Mouse (Mus musculus) liver, embryonic 15.5 days (tissue): ENCODE results near the gene Hist1h2ah. TPM values are rescaled to one million over a fixed set of nuclear protein-coding genes. Genes with fewer than 3 reads are reported as not detected.
A peak's percentile ranks its signal among the peaks of the same experiment; 100 is the strongest.
"Not testable (repeated sequence)": the region's sequence is repeated elsewhere in the genome, so short reads cannot be mapped to it uniquely, and the experiment has no call there.

Experiments used
- ATAC-seq: fragments of 200-750 bp; cut with Nextera tagmentation; 2 replicates; pipeline ENCODE4 v1.8.0; 2017; ENCODE audit warnings: moderate number of reproducible peaks, mild to moderate bottlenecking, moderate library complexity; ENCODE audit not compliant: insufficient read depth
- H3K27ac ChIP-seq: fragments of 300-500 bp; sonication (generic); replicated peaks from 2 replicates; pipeline ENCODE4 v1.5.1; 2015; ENCODE audit warnings: mild to moderate bottlenecking, inconsistent platforms
- H3K27me3 ChIP-seq: fragments of 300-500 bp; sonication (generic); 2 replicates; pipeline ENCODE4 v1.6.1; 2015; ENCODE audit warnings: mild to moderate bottlenecking, inconsistent platforms
- H3K36me3 ChIP-seq: fragments of 300-500 bp; sonication (generic); replicated peaks from 2 replicates; pipeline ENCODE4 v1.6.1; 2015; ENCODE audit warnings: moderate library complexity, mild to moderate bottlenecking, inconsistent platforms
- H3K4me1 ChIP-seq: fragments of 300-500 bp; sonication (generic); replicated peaks from 2 replicates; pipeline ENCODE4 v1.6.1; 2015; ENCODE audit warnings: inconsistent platforms
- H3K4me2 ChIP-seq: fragments of 300-500 bp; sonication (generic); 2 replicates; pipeline ENCODE4 v1.6.1; 2015; ENCODE audit warnings: moderate library complexity, mild to moderate bottlenecking, inconsistent platforms
- H3K4me3 ChIP-seq: fragments of 300-500 bp; sonication (generic); replicated peaks from 2 replicates; pipeline ENCODE4 v1.5.1; 2015; ENCODE audit warnings: mild to moderate bottlenecking, inconsistent platforms
- H3K9ac ChIP-seq: fragments of 300-500 bp; sonication (generic); 2 replicates; pipeline ENCODE4 v1.6.1; 2015; ENCODE audit warnings: moderate library complexity, mild to moderate bottlenecking, inconsistent platforms
- H3K9me3 ChIP-seq: fragments of 300-500 bp; sonication (generic); replicated peaks from 2 replicates; pipeline ENCODE4 v1.6.1; 2016; ENCODE audit warnings: inconsistent platforms
- WGBS: fragments of 180-500 bp; shearing (Covaris S2); methylation state at CpG from one replicate; pipeline ENCODE4 v1.1.7; 2015; ENCODE audit warnings: mixed read lengths; ENCODE audit not compliant: insufficient replicate concordance; 5-methylcytosine and 5-hydroxymethylcytosine counted together
- polyA plus RNA-seq: library from polyadenylated mRNA; unstranded; fragments of >200 nt; fragmentation: Nextera tagmentation; extraction: Ambion mirVana; gene quantifications from 2 replicates; pipeline ENCODE4 v1.2.1, GENCODE M21; 2015

The Hist1h2ah gene
- polyA plus RNA-seq, 1 experiment from 2014 or later: 11.4 TPM

DNA sequence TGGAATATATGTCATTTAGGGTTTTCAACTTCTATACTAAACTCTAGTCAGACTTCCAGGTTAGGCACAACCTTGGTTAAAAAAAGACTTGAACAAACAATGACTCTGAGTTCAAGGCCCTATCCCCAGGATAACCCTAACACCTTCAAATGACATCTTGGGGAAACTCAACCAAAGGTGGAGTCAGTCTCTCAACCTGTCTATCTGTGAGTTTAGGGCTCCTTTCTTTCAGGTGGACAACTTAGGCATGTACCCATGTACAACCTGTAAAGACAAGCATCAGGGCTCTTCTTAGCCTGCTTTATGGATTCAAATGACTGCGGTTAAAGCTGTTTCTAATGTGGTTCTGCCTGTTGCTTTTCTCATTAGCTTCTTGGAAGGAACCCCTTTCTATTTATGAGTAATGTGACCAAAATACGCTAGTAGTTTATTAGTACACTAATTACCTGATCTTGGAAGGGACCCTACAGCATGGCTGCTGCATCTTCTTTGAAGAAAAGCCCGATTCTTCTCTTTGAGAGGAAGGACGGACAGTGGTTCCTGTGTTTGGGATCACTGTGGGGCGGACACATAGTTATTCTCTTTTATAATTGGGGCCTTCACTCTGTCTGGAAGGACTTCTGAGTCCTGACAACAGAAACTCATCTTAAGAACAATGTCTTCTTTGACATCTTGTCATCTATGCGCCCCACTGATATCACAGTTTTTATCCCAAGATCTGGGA lies 9.2 kb upstream of the Hist1h2ah start:
- 83% methylated on average over 6 of the region's 6 CpGs for WGBS
- Histone ChIP-seq H3K27ac (peak overlapping the region; percentile 97), H3K36me3 (no peaks in the 10 kb centered on the region), H3K9ac (peak overlapping the region; percentile 58), H3K9me3 (no peaks in the 10 kb centered on the region), H3K4me2 (peak overlapping the region; percentile 60), H3K4me3 (peak overlapping the region; percentile 48), H3K27me3 (no peaks in the 10 kb centered on the region), H3K4me1 (peaks cover 49% of the 10 kb centered on the region)
- ATAC-seq: no peak

DNA sequence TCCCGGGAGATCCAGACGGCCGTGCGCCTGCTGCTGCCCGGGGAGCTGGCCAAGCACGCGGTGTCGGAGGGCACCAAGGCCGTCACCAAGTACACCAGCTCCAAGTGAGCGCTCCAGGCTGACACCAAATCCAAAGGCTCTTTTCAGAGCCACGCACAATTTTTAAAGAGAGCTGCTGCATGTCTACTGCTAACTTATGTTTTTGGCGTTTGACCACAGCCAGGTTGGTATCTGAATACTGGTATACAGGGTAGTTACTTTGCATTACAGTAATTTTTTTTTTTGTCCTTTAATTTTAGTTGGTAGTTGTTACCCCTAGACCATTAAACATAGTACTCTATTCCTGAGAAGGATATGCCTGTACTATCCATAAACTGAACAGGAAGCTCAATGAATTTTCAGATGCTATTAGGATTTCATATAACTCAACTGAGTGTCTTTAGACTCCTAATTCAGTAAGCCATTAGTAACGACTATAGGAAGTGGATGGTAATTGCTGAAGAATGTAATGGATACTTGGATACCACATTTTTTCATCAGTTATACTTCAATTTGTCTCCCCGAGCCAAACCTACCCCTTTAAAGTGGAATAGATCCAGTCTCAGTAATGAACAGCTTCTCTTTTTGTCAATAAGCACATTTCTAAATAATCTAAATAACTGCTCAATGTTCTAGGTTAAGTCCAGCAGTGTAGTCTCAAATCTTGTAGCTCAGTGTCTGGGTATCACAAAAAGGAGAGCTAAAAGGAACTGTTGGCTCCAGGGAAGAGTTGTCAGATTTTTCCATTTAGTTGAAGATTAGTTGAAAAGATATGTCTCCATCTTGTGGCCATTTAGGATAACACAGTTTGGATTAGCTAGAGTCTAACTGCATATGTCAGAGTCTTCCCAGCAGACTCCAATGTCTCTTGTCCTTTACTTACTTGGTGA lies 8.4 kb upstream of the Hist1h2ah start:
- Histone ChIP-seq H3K9ac (peak overlapping the region; percentile 58), H3K4me2 (peak overlapping the region; percentile 60), H3K36me3 (no peaks in the 10 kb centered on the region), H3K4me3 (peak overlapping the region; percentile 48), H3K9me3 (no peaks in the 10 kb centered on the region), H3K27me3 (no peaks in the 10 kb centered on the region), H3K27ac (peak overlapping the region; percentile 97), H3K4me1 (peaks cover 48% of the 10 kb centered on the region)
- 2% methylated on average over 14 of the region's 14 CpGs for WGBS
- ATAC-seq: peak; percentile 8

DNA sequence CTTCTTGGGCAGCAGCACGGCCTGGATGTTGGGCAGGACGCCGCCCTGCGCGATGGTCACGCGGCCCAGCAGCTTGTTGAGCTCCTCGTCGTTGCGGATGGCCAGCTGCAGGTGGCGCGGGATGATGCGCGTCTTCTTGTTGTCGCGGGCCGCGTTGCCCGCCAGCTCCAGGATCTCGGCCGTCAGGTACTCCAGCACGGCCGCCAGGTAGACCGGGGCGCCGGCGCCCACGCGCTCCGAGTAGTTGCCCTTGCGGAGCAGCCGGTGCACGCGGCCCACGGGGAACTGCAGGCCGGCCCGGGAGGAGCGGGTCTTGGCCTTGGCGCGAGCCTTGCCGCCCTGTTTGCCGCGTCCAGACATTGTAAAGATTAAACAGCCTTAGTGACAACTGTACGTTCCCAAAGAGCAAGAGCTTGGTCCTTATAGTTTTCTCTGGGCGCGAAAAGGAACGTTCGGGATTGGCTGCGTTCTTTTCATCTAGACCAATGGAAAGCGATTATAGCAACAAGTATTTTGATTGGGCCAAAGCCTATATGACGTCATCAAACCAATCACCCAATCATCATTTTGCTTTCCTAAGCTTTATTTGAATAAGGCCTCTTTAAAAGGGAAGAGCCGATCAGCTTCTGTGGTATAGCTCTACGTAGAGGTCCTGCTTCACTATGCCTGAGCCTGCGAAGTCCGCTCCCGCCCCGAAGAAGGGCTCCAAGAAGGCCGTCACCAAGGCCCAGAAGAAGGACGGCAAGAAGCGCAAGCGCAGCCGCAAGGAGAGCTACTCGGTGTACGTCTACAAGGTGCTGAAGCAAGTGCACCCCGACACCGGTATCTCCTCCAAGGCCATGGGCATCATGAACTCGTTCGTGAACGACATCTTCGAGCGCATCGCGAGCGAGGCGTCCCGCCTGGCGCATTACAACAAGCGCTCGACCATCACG lies 7.5 kb upstream of the Hist1h2ah start, which contains the start of the genes Hist1h2ag and Hist1h2bj:
Gene Hist1h2ag (minus strand): TSS at position 377 of the 935 bp plus-strand sequence.
Gene Hist1h2bj (plus strand): TSS at position 647 of the 935 bp plus-strand sequence.
- H3K36me3 ChIP-seq, H3K27me3 ChIP-seq, H3K9me3 ChIP-seq: not testable (repeated sequence)
- Histone ChIP-seq H3K9ac (peak within 1 kb of the TSS; percentile 77), H3K27ac (peak within 1 kb of the TSS; percentile 100), H3K4me1 (peaks cover 54% of the 10 kb centered on the region), H3K4me3 (peak within 1 kb of the TSS; percentile 56), H3K4me2 (peak within 1 kb of the TSS; percentile 72)
- peak; percentile 79 for ATAC-seq
- under 1% methylated on average over 51 of the region's 80 CpGs for WGBS

GRCm38 (mm10) chr13:22041651-22042567 lies 6.5 kb upstream of the Hist1h2ah start:
- Histone ChIP-seq H3K27me3 (no peaks in the 10 kb centered on the region), H3K9me3 (no peaks in the 10 kb centered on the region), H3K27ac (peak overlapping the region; percentile 100), H3K4me2 (peak overlapping the region; percentile 72), H3K36me3 (no peaks in the 10 kb centered on the region), H3K9ac (peak overlapping the region; percentile 77), H3K4me1 (peaks cover 61% of the 10 kb centered on the region), H3K4me3 (peak overlapping the region; percentile 56)
- WGBS: 3% methylated on average over 13 of the region's 13 CpGs
- no peak for ATAC-seq

GRCm38 (mm10) chr13:22041142-22041536 lies 5.8 kb upstream of the Hist1h2ah start, which contains the start of gene Hist1h4i:
Hist1h4i (minus strand) TSS chr13:22041362.
- H3K9ac ChIP-seq: peak within 1 kb of the TSS; percentile 77
- H3K27ac ChIP-seq: peak within 1 kb of the TSS; percentile 100
- ATAC-seq: peak; percentile 42
- WGBS: under 1% methylated on average over 27 of the region's 27 CpGs
- H3K4me1 ChIP-seq: peaks cover 66% of the 10 kb centered on the region
- H3K9me3 ChIP-seq, H3K36me3 ChIP-seq, H3K27me3 ChIP-seq: not testable (repeated sequence)
- H3K4me3 ChIP-seq: peak within 1 kb of the TSS; percentile 56
- H3K4me2 ChIP-seq: peak within 1 kb of the TSS; percentile 72

GRCm38 (mm10) chr13:22040464-22041141 lies 5.2 kb upstream of the Hist1h2ah start:
- Histone ChIP-seq H3K4me3 (peak overlapping the region; percentile 56), H3K27me3 (no peaks in the 10 kb centered on the region), H3K4me1 (peaks cover 62% of the 10 kb centered on the region), H3K36me3 (no peaks in the 10 kb centered on the region), H3K9ac (peak overlapping the region; percentile 65), H3K4me2 (peak overlapping the region; percentile 72), H3K9me3 (no peaks in the 10 kb centered on the region), H3K27ac (peak overlapping the region; percentile 100)
- under 1% methylated on average over 24 of the region's 24 CpGs for WGBS
- ATAC-seq: peak; percentile 40

GRCm38 (mm10) chr13:22039951-22040463 lies 4.6 kb upstream of the Hist1h2ah start:
- H3K4me2 ChIP-seq: peak overlapping the region; percentile 72
- H3K27ac ChIP-seq: peak overlapping the region; percentile 100
- no peak for ATAC-seq
- no peaks in the 10 kb centered on the region for H3K9me3 ChIP-seq
- peak overlapping the region; percentile 56 for H3K4me3 ChIP-seq
- peaks cover 56% of the 10 kb centered on the region for H3K4me1 ChIP-seq
- no peaks in the 10 kb centered on the region for H3K36me3 ChIP-seq
- H3K27me3 ChIP-seq: no peaks in the 10 kb centered on the region
- peak overlapping the region; percentile 65 for H3K9ac ChIP-seq
- 4% methylated on average over 2 of the region's 2 CpGs for WGBS

DNA sequence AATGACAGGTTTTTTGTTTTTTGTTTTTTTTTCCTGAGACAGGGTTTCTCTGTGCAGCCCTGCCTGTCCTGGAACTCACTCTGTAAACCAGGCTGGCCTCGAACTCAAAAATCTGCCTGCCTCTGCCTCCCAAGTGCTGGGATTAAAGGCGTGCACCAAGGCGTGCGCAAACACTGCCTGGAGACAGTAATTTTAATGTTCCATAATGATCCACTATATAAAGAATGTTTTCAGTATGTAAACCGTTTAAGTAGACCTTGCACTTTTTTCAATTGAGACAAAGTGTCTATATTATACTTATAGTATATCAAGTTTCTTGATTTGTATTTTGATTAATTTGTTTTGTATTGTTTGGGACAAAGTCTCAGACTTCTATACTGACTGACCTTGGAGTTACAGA lies 4.0 kb upstream of the Hist1h2ah start:
- no peaks in the 10 kb centered on the region for H3K27me3 ChIP-seq
- no peak for ATAC-seq
- peak overlapping the region; percentile 72 for H3K4me2 ChIP-seq
- no peaks in the 10 kb centered on the region for H3K9me3 ChIP-seq
- peaks cover 50% of the 10 kb centered on the region for H3K4me1 ChIP-seq
- 52% methylated on average over 5 of the region's 5 CpGs for WGBS
- H3K36me3 ChIP-seq: no peaks in the 10 kb centered on the region
- peak overlapping the region; percentile 56 for H3K4me3 ChIP-seq
- H3K27ac ChIP-seq: peak overlapping the region; percentile 100
- peak overlapping the region; percentile 65 for H3K9ac ChIP-seq

- no peaks in the 10 kb centered on the region for H3K36me3 ChIP-seq
- 39% methylated on average over 2 of the region's 2 CpGs for WGBS
- H3K9ac ChIP-seq: peak overlapping the region; percentile 71
- H3K4me2 ChIP-seq: peak overlapping the region; percentile 75
- H3K27me3 ChIP-seq: no peaks in the 10 kb centered on the region
- peak overlapping the region; percentile 100 for H3K27ac ChIP-seq
- H3K4me1 ChIP-seq: peaks cover 62% of the 10 kb centered on the region
- H3K9me3 ChIP-seq: no peaks in the 10 kb centered on the region
- ATAC-seq: no peak
- peak overlapping the region; percentile 55 for H3K4me3 ChIP-seq
Observed at GRCm38 (mm10) chr13:22037415-22037814, 2.0 kb upstream of the Hist1h2ah start.
